Mouse (Mus musculus): ENCODE results near the gene Antxr1. TPM values are rescaled to one million over a fixed set of nuclear protein-coding genes. Genes with fewer than 3 reads are reported as not detected.
A peak's percentile ranks its signal among the peaks of the same experiment; 100 is the strongest.

Gene Antxr1
- polyA plus RNA-seq, 1 experiment from 2014 or later, result 0.47 TPM

GRCm38 (mm10) chr6:87227940-87228339 is 107.7 kb downstream of the Antxr1 start:
- H3K27ac ChIP-seq (ENCODE audit: low read depth), result no peak overlapping the region
- H3K9ac ChIP-seq (replicated peaks), result no peak overlapping the region
- peaks cover 4% of the 10 kb centered on the region; the same call in 1 of the 2 replicates for H3K9me3 ChIP-seq (ENCODE audit: low read length)
- no peaks in the 10 kb centered on the region for H3K36me3 ChIP-seq (replicated peaks; ENCODE audit: insufficient read depth, low read length)
- H3K4me2 ChIP-seq (ENCODE audit: low read depth, low read length), result no peak overlapping the region
- no peaks in the 10 kb centered on the region for H3K27me3 ChIP-seq (ENCODE audit: insufficient read depth, low read length)
- no peak for TF ChIP-seq CTCF (IDR thresholded peaks at IDR 0.05; ENCODE audit: low read depth)
- no peak for TF ChIP-seq EP300 (IDR thresholded peaks at IDR 0.05; ENCODE audit: low read depth)
- H3K4me1 ChIP-seq (ENCODE audit: insufficient read depth), result no peaks in the 10 kb centered on the region
- no peak overlapping the region for H3K4me3 ChIP-seq (ENCODE audit: low read depth, low read length)
- WGBS (ENCODE audit: insufficient replicate concordance), result 58% methylated on average over 10 of the region's 10 CpGs
- no peak for ATAC-seq
- DNase-seq, result peak; percentile 52

DNA sequence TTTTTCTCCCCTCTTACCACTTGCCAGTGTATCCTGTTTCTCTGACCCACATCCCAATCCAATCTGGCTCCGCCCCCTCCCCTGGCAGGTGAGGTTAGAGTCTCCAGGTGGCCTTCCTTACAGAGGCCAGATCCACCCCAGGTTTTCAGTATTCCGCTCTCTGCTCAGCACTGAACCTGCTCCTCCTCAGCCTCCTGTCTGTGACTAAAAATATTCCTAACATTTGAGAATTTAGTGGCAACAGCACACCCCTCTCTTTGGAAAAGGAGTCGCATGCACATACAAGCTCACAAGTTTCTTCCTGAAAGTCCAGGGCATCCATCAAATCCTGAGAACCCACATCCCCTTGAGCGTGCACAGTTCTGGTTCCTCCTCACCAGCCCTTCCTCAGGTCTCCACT is 109.3 kb downstream of the Antxr1 start:
- H3K36me3 ChIP-seq (replicated peaks; ENCODE audit: insufficient read depth, low read length), result no peaks in the 10 kb centered on the region
- ATAC-seq (no peak), DNase-seq (no peak)
- H3K9me3 ChIP-seq (ENCODE audit: low read length), result peaks cover 4% of the 10 kb centered on the region; the same call in 1 of the 2 replicates
- no peak overlapping the region for H3K27ac ChIP-seq (ENCODE audit: low read depth)
- WGBS (ENCODE audit: insufficient replicate concordance), result 73% methylated on average over 4 of the region's 4 CpGs
- no peak overlapping the region for H3K4me3 ChIP-seq (ENCODE audit: low read depth, low read length)
- H3K9ac ChIP-seq (replicated peaks), result no peak overlapping the region
- no peaks in the 10 kb centered on the region for H3K27me3 ChIP-seq (ENCODE audit: insufficient read depth, low read length)
- TF ChIP-seq EP300 (IDR thresholded peaks at IDR 0.05; ENCODE audit: low read depth) (no peak), CTCF (IDR thresholded peaks at IDR 0.05; ENCODE audit: low read depth) (no peak)
- no peak overlapping the region for H3K4me2 ChIP-seq (ENCODE audit: low read depth, low read length)
- no peaks in the 10 kb centered on the region for H3K4me1 ChIP-seq (ENCODE audit: insufficient read depth)

- TF ChIP-seq CTCF (IDR thresholded peaks at IDR 0.05; ENCODE audit: low read depth) (no peak), EP300 (IDR thresholded peaks at IDR 0.05; ENCODE audit: low read depth) (no peak)
- H3K27me3 ChIP-seq (ENCODE audit: insufficient read depth, low read length), result no peaks in the 10 kb centered on the region
- H3K9ac ChIP-seq (replicated peaks), result no peak overlapping the region
- peaks cover 4% of the 10 kb centered on the region; the same call in 1 of the 2 replicates for H3K9me3 ChIP-seq (ENCODE audit: low read length)
- no peak overlapping the region for H3K27ac ChIP-seq (ENCODE audit: low read depth)
- no peak overlapping the region for H3K4me2 ChIP-seq (ENCODE audit: low read depth, low read length)
- WGBS (ENCODE audit: insufficient replicate concordance), result 81% methylated on average over 1 of the region's 1 CpGs
- no peak for DNase-seq
- no peak for ATAC-seq
- no peaks in the 10 kb centered on the region for H3K36me3 ChIP-seq (replicated peaks; ENCODE audit: insufficient read depth, low read length)
- H3K4me3 ChIP-seq (ENCODE audit: low read depth, low read length), result no peak overlapping the region
- no peaks in the 10 kb centered on the region for H3K4me1 ChIP-seq (ENCODE audit: insufficient read depth)
Measured at GRCm38 (mm10) chr6:87225286-87225685, 110.3 kb downstream of the Antxr1 start.

GRCm38 (mm10) chr6:87222854-87223631 is 112.6 kb downstream of the Antxr1 start:
- Histone ChIP-seq H3K4me3 (ENCODE audit: low read depth, low read length) (no peak overlapping the region), H3K9ac (replicated peaks) (no peak overlapping the region), H3K36me3 (replicated peaks; ENCODE audit: insufficient read depth, low read length) (no peaks in the 10 kb centered on the region), H3K9me3 (ENCODE audit: low read length) (no peaks in the 10 kb centered on the region), H3K27me3 (ENCODE audit: insufficient read depth, low read length) (no peaks in the 10 kb centered on the region), H3K27ac (ENCODE audit: low read depth) (no peak overlapping the region), H3K4me1 (ENCODE audit: insufficient read depth) (no peaks in the 10 kb centered on the region), H3K4me2 (ENCODE audit: low read depth, low read length) (no peak overlapping the region)
- 67% methylated on average over 10 of the region's 10 CpGs for WGBS (ENCODE audit: insufficient replicate concordance)
- ATAC-seq (no peak), DNase-seq (no peak)
- TF ChIP-seq CTCF (IDR thresholded peaks at IDR 0.05; ENCODE audit: low read depth) (no peak), EP300 (IDR thresholded peaks at IDR 0.05; ENCODE audit: low read depth) (no peak)

GRCm38 (mm10) chr6:87219061-87219992 is 116.3 kb downstream of the Antxr1 start:
- Histone ChIP-seq H3K36me3 (replicated peaks; ENCODE audit: insufficient read depth, low read length) (no peaks in the 10 kb centered on the region), H3K4me1 (ENCODE audit: insufficient read depth) (no peaks in the 10 kb centered on the region), H3K9ac (replicated peaks) (no peak overlapping the region), H3K27ac (ENCODE audit: low read depth) (no peak overlapping the region), H3K4me3 (ENCODE audit: low read depth, low read length) (no peak overlapping the region), H3K27me3 (ENCODE audit: insufficient read depth, low read length) (no peaks in the 10 kb centered on the region), H3K9me3 (ENCODE audit: low read length) (no peaks in the 10 kb centered on the region), H3K4me2 (ENCODE audit: low read depth, low read length) (no peak overlapping the region)
- ATAC-seq (no peak), DNase-seq (no peak)
- WGBS (ENCODE audit: insufficient replicate concordance), result 72% methylated on average over 13 of the region's 13 CpGs
- TF ChIP-seq EP300 (IDR thresholded peaks at IDR 0.05; ENCODE audit: low read depth), result no peak
- no peak for TF ChIP-seq CTCF (IDR thresholded peaks at IDR 0.05; ENCODE audit: low read depth)

DNA sequence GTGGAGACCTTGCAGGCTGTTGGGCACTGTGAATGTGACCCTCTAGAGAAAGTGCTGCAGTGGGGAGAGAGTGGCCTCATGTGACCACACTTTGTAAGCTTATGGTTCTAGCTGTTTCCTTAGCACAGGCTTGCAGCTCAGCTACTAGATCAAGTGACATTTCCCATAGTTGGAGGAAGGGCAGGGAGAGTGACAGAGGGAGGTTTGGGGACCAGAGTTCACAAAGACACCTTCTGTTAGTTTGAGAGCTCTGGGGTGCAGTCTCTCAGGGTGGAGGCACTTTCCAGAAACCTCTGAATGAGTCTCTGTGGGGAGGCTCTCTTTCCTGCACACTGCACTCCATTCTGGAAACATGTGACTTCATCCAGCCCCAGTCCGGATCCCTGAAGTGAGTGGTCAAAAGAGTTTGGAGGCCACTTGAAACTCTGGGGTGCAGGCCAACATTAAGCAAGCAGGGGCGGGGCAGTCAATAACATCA is 119.5 kb downstream of the Antxr1 start:
- ATAC-seq, result no peak
- DNase-seq, result no peak
- H3K4me2 ChIP-seq (ENCODE audit: low read depth, low read length), result no peak overlapping the region

More for the DNA sequence above, 119.5 kb downstream of the Antxr1 start:
- H3K4me1 ChIP-seq (ENCODE audit: insufficient read depth), result no peaks in the 10 kb centered on the region
- TF ChIP-seq CTCF (IDR thresholded peaks at IDR 0.05; ENCODE audit: low read depth) (no peak), EP300 (IDR thresholded peaks at IDR 0.05; ENCODE audit: low read depth) (no peak)
- H3K4me3 ChIP-seq (ENCODE audit: low read depth, low read length), result no peak overlapping the region
- no peaks in the 10 kb centered on the region for H3K36me3 ChIP-seq (replicated peaks; ENCODE audit: insufficient read depth, low read length)
- no peak overlapping the region for H3K9ac ChIP-seq (replicated peaks)
- H3K27me3 ChIP-seq (ENCODE audit: insufficient read depth, low read length), result no peaks in the 10 kb centered on the region
- no peaks in the 10 kb centered on the region for H3K9me3 ChIP-seq (ENCODE audit: low read length)
- H3K27ac ChIP-seq (ENCODE audit: low read depth), result no peak overlapping the region
- WGBS (ENCODE audit: insufficient replicate concordance), result 60% methylated on average over 2 of the region's 2 CpGs
